Mouse (Mus musculus): ENCODE measurements around the gene Usp7.

- TF ChIP-seq POLR2A (IDR thresholded peaks at IDR 0.05; ENCODE audit: borderline replicate concordance, extremely low read depth, low read depth, low read length) (no peak), CTCF (IDR thresholded peaks at IDR 0.05; ENCODE audit: insufficient read depth, low read length) (no peak)
These were observed 116.5 kb downstream of the Usp7 start for GRCm38 (mm10) chr16:8675559-8675958.

All from lung, adult 2 months (tissue).